Mouse (Mus musculus) E14TG2a.4 (cell line): ENCODE data around the gene Olfr665.

Experiments used
- CTCF ChIP-seq: conservative IDR thresholded peaks from 2 replicates; pipeline ENCODE4 v1.5.1; 2014; ENCODE audit warnings: low read length
- NANOG ChIP-seq: IDR thresholded peaks from 2 replicates; pipeline ENCODE4 v1.6.1; 2014; ENCODE audit warnings: borderline replicate concordance, low read length, mixed read lengths
- POU5F1 ChIP-seq: IDR thresholded peaks from 2 replicates; pipeline ENCODE4 v1.6.1; 2014; ENCODE audit warnings: low read length, borderline replicate concordance

GRCm38 (mm10) chr7:104921382-104921781, 43.6 kb downstream of the Olfr665 start, which contains the start of gene Olfr667:
- TF ChIP-seq CTCF (no peak), POU5F1 (no peak), NANOG (no peak)
